Mouse (Mus musculus) heart, postnatal 4 days (tissue): ENCODE measurements around the gene Gpr162. TPM values are rescaled to one million over a fixed set of nuclear protein-coding genes. Genes with fewer than 3 reads are reported as not detected.
"Not testable (repeated sequence)": the region's sequence is repeated elsewhere in the genome, so short reads cannot be mapped to it uniquely, and the experiment has no call there.

Source experiments
- DNase-seq: peaks from one replicate; pipeline ENCODE4 v3.0.0; 2021
- total RNA-seq, 2 experiments: library from RNA; stranded (reverse); gene quantifications; 2 replicates each; pipeline ENCODE4 v1.2.3; 2021

The Gpr162 gene
- 1 to 10 TPM; 5.7 to 7.4 TPM for total RNA-seq

- peak; percentile 73 for DNase-seq
Observed at GRCm38 (mm10) chr6:124863658-124864298, at the start of gene Gpr162. Gene Gpr162 (minus strand): TSS chr6:124863983.

GRCm38 (mm10) chr6:124913214-124913613 is 49.4 kb upstream of the Gpr162 start:
- no peak for DNase-seq

- no peak for DNase-seq
Observed at GRCm38 (mm10) chr6:124911533-124912218, 47.9 kb upstream of the Gpr162 start, which contains the start of gene Lag3. Gene Lag3 (minus strand): TSS chr6:124911705.

- DNase-seq: peak; percentile 30
Observed at GRCm38 (mm10) chr6:124910032-124910431, 46.2 kb upstream of the Gpr162 start.

- no peak for DNase-seq
Observed at GRCm38 (mm10) chr6:124907767-124908166, 44.0 kb upstream of the Gpr162 start.

- DNase-seq: no peak
Observed at GRCm38 (mm10) chr6:124904991-124905860, 41.4 kb upstream of the Gpr162 start.

GRCm38 (mm10) chr6:124904161-124904981 is 40.6 kb upstream of the Gpr162 start:
- DNase-seq: peak; percentile 75

GRCm38 (mm10) chr6:124903580-124904151 is 39.9 kb upstream of the Gpr162 start:
- DNase-seq: peak; percentile 98

- DNase-seq: no peak
Observed at GRCm38 (mm10) chr6:124901851-124902250, 38.1 kb upstream of the Gpr162 start.

- DNase-seq: no peak
Observed at GRCm38 (mm10) chr6:124900801-124901480, 37.2 kb upstream of the Gpr162 start.

GRCm38 (mm10) chr6:124900056-124900800 is 36.4 kb upstream of the Gpr162 start:
- DNase-seq: no peak

- DNase-seq: no peak
Observed at GRCm38 (mm10) chr6:124898359-124898758, 34.6 kb upstream of the Gpr162 start.

GRCm38 (mm10) chr6:124894113-124894512 is 30.3 kb upstream of the Gpr162 start:
- DNase-seq: not testable (repeated sequence)

- no peak for DNase-seq
Observed at GRCm38 (mm10) chr6:124890997-124891396, 27.2 kb upstream of the Gpr162 start.

- DNase-seq: no peak
Observed at GRCm38 (mm10) chr6:124888555-124889125, 24.9 kb upstream of the Gpr162 start.

- no peak for DNase-seq
Observed at GRCm38 (mm10) chr6:124887986-124888385, 24.2 kb upstream of the Gpr162 start, which contains the start of gene Cd4. Gene Cd4 (minus strand): TSS chr6:124888221.

GRCm38 (mm10) chr6:124885956-124886381 is 22.2 kb upstream of the Gpr162 start:
- DNase-seq: no peak

GRCm38 (mm10) chr6:124884714-124885500 is 21.1 kb upstream of the Gpr162 start:
- peak; percentile 66 for DNase-seq

GRCm38 (mm10) chr6:124883351-124883750 is 19.6 kb upstream of the Gpr162 start:
- DNase-seq: no peak
